Mouse (Mus musculus) spleen, adult 18-20 months (tissue): ENCODE measurements around the gene Irf6.

Experiments
- DNase-seq, 2 experiments: peaks; one replicate each; pipeline ENCODE4 v3.0.0; 2022; ENCODE audit warnings: mixed read lengths in 2 of 2

The Irf6 gene

GRCm38 (mm10) chr1:193157111-193157492 lies 4.2 kb downstream of the Irf6 start:
- no peak for DNase-seq

- no peak for DNase-seq
Measured at GRCm38 (mm10) chr1:193159163-193159562, 6.3 kb downstream of the Irf6 start.

- DNase-seq, result no peak
Measured at GRCm38 (mm10) chr1:193159613-193160012, 6.7 kb downstream of the Irf6 start.

GRCm38 (mm10) chr1:193160317-193161032 lies 7.6 kb downstream of the Irf6 start:
- DNase-seq, result peak; percentile 60 to 71

- no peak for DNase-seq
Measured at GRCm38 (mm10) chr1:193167746-193168145, 14.8 kb downstream of the Irf6 start, which contains the start of gene A130010J15Rik. A130010J15Rik (plus strand) TSS chr1:193168046.

GRCm38 (mm10) chr1:193169228-193169627 lies 16.3 kb downstream of the Irf6 start:
- no peak for DNase-seq

GRCm38 (mm10) chr1:193169856-193170255 lies 16.9 kb downstream of the Irf6 start:
- DNase-seq, result no peak

GRCm38 (mm10) chr1:193172991-193173809 lies 20.3 kb downstream of the Irf6 start:
- DNase-seq, result peak; percentile 92 to 97

- DNase-seq, result no peak
Measured at GRCm38 (mm10) chr1:193173810-193174129, 20.9 kb downstream of the Irf6 start.

GRCm38 (mm10) chr1:193174143-193174733 lies 21.3 kb downstream of the Irf6 start:
- DNase-seq, result no peak

- DNase-seq, result no peak
Measured at GRCm38 (mm10) chr1:193181104-193181503, 28.2 kb downstream of the Irf6 start.

- no peak for DNase-seq
Measured at GRCm38 (mm10) chr1:193188257-193188656, 35.3 kb downstream of the Irf6 start.

- peak; percentile 61 to 67 for DNase-seq
Measured at GRCm38 (mm10) chr1:193189151-193189621, 36.3 kb downstream of the Irf6 start.

GRCm38 (mm10) chr1:193189771-193190170 lies 36.9 kb downstream of the Irf6 start:
- no peak for DNase-seq

- DNase-seq, result no peak
Measured at GRCm38 (mm10) chr1:193191675-193192283, 38.9 kb downstream of the Irf6 start.

- DNase-seq, result no peak
Measured at GRCm38 (mm10) chr1:193194416-193195140, 41.7 kb downstream of the Irf6 start.

- DNase-seq, result no peak
Measured at GRCm38 (mm10) chr1:193195169-193195810, 42.4 kb downstream of the Irf6 start.

- no peak for DNase-seq
Measured at GRCm38 (mm10) chr1:193197494-193198205, 44.7 kb downstream of the Irf6 start.

- DNase-seq, result no peak
Measured at GRCm38 (mm10) chr1:193198312-193198711, 45.4 kb downstream of the Irf6 start.

GRCm38 (mm10) chr1:193200640-193201382 lies 47.9 kb downstream of the Irf6 start:
- DNase-seq, result peak; percentile 44 to 48
